Mouse (Mus musculus) frontal cortex, postnatal 10 days (tissue): ENCODE data around the gene Olfr92.
A peak's percentile ranks its signal among the peaks of the same experiment; 100 is the strongest.
"Not testable (repeated sequence)": the region's sequence is repeated elsewhere in the genome, so short reads cannot be mapped to it uniquely, and the experiment has no call there.

ENCODE experiments used
- DNase-seq, 2 experiments: peaks; one replicate each; pipeline ENCODE4 v3.0.0; 2022; ENCODE audit warnings: low spot score in 2 of 2, mixed read lengths in 1 of 2

Gene Olfr92

DNA sequence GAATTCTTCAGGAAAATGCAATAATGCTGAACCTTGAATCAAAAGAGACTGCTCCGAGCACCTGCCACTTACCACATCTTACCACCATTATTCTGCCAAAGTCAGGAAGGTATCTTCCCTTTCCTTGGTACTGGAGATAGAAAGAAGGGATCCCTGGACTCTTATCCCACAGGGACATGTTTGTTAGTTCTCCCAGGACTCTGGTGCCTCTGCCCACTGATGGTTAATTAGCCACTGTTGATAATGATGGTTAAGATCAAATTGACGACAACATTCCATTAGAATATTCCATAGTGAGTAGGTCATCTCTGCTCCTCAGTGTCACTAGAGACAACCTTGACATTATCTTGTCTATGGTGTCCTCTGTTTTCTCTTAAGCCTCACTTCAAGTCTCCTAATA is at the start of gene Olfr92:
TSS of gene Olfr92 (minus strand) at position 101 of the 400 bp plus-strand sequence.
- DNase-seq, result no peak

DNA sequence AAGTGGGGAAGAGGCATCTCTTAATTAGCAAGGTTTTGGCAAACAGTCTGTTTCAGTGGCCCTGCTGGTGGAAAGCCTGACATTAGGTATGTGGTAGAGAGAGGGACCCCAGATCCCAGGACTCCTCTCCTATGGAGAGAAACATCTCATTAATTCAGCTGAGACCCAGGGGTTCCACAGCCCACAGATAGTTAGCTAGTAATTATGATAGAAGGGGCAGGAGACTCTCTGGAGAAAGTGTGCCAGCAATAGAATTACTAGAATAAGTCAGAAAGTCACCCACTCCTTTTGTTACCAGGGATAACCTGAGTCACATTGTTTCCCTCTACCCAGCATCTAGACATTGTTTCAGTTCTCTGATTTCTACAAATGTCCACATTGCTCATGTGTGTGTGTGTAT is 41.5 kb upstream of the Olfr92 start, which contains the start of gene Olfr93:
TSS of gene Olfr93 (minus strand) at position 101 of the 400 bp plus-strand sequence.
- no peak for DNase-seq

DNA sequence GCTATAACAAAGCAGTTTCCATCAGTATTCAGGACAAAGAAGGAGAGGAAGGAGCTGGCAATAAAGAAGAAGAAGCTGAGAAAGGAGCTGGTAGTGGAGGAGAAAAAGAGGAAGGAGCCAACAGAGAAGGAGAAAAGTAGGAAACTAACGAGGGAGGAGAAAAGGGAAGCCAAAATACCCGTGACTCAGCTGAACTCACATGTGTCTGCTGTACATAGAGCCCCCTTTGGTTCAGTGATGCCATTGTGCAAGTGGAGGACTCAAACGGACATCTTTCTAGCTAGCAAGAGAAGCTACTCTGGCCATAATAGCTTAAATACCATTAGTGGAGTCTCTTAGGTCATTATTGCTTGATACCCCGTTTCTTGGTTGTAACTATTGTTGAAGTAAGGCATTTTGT is 11.5 kb upstream of the Olfr92 start:
- not testable (repeated sequence) for DNase-seq

DNA sequence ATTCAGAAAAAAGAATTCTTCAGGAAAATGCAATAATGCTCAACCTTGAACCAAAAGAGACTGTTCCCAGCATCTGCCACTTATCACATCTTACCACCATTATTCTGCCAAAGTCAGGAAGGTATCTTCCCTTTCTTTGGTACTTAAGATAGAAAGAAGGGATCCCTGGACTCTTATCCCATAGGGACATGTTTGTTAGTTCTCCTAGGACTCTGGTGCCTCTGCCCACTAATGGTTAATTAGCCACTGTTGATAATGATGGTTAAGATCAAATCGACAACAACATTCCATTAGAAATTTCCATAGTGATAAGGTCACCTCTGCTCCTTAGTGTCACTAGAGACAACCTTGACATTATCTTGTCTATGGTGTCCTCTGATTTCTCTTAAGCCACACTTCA is 21.7 kb downstream of the Olfr92 start, which contains the start of gene Olfr91:
TSS of gene Olfr91 (minus strand) at position 101 of the 400 bp plus-strand sequence.
- DNase-seq, result no peak

DNA sequence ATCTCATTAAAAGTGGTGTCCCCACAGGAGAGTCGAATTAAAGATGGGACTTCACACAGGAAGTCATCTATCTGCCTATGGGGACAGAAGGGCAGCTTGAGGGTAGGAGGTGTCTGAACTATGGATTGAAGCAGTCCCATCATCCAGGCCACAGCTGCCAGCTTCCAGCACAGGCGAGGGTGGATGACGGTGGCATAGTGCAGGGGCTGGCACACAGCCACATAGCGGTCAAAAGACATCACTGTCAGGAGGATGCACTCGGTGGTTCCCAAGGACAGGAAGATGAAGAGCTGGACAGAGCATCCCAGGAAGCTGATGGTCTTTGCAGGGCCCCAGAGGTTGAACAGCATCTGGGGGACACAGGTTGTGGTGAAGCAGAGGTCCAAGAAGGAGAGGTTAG is 26.6 kb downstream of the Olfr92 start:
- no peak for DNase-seq

DNA sequence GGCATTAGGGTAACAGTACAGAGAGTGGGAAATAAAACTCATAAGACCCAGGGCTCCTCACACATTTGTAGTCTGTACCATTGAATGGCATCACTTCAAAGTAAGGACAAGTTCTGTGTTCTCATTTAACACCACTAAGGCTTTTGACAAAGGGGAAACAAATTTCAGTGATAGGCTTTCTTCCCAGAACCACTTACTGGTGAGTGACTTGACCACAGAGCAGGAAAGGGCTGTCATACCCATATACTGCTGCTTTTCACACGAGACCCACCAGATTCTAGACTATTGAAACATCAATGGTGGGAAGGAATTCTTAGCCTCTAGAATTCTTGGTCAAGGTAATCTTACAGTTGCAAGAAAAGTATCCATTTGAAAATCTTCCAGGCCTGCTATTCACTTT is 27.7 kb downstream of the Olfr92 start:
- DNase-seq, result no peak

DNA sequence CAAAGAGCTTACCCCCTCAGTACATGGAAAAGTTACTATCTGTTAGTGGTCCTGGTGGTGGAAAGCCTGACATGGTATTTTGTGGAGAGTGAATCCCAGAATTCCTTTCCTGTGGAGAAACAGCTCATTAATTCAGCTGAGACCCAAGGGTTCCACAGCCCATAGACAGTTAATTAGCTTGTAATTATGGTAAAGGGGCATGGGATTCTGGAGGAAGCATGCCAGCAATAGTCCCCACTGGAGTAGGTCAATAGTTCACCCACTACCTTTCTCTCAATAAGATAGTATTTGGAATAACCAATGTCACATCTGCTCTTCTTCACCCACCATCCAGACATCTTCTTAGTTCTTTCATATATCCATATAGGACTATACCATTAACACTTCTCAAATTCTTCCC is 31.5 kb downstream of the Olfr92 start, which contains the start of gene Olfr90:
TSS of gene Olfr90 (minus strand) at position 101 of the 400 bp plus-strand sequence.
- no peak for DNase-seq

DNA sequence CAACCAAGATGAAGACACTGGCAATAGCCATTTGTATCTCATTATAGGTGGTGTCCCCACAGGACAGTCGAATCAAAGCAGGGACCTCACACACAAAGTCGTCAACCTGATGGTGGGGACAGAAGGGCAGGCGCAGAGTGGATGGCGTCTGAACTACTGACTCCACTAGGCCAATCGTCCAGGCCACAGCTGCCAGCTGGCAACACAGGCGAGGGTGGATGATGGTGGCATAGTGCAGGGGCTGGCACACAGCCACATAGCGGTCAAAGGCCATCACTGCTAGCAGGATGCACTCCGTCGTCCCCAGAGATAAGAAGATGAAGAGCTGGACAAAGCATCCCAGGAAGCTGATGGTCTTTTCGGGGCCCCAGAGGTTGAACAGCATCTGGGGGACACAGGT is 34.3 kb downstream of the Olfr92 start:
- no peak for DNase-seq

DNA sequence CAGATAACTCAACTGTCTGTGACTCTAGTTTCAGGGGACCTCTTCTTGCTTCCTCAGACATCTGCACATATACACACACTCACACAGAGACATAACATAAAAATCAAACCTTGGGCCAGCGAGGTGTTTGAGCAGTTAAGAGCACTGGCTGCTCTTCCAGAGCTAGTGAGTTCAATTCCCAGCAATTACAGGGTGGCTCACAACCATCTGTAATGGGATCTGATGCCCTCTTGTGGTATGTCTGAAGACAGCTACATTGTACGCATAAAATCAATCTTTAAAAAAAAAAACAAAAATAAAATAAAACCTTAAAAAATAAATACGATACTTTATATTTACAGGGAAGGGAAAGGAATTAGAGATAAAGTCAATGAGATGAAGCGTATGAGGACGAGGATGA is 35.3 kb downstream of the Olfr92 start:
- no peak for DNase-seq

DNA sequence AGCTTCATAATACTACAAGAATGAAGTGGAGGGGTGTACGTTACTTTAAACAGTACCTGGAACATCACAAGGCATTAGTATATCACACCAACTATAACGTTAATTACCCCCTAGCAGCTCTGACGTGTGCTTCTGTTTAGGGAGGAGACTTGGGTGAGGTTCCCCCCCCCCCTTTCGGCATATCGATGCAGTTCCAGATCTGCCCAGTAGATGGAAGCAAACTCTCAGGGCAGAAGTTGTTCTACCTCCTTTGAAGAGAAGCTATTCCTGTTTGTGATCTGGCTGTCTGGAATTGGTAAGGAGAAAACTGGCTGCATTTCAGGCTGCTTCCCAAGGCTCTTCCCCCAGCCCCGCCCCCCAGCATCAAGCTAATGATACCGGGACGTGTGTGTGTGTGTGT is 36.6 kb downstream of the Olfr92 start:
- DNase-seq, result peak in 1 of 2 experiments; percentile 27

DNA sequence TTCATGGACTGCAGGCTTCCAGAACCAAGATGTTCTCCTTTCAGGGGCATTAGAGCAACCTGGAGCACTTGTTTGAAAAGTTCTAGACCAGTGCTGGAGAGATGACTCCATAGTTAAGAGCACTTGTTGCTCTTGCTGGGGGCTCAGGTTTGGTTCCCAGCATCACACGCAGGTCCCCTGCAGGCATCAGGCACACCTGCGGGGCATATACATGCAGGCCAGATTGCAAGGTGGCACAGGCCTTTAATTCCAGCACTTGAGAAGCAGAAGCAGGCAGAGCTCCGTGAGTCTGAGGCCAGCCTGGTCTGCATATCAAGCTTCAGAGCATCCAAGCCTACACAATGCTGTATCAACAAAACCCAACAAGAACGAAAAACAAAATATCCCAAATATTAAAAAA is 38.2 kb downstream of the Olfr92 start:
- DNase-seq, result no peak

DNA sequence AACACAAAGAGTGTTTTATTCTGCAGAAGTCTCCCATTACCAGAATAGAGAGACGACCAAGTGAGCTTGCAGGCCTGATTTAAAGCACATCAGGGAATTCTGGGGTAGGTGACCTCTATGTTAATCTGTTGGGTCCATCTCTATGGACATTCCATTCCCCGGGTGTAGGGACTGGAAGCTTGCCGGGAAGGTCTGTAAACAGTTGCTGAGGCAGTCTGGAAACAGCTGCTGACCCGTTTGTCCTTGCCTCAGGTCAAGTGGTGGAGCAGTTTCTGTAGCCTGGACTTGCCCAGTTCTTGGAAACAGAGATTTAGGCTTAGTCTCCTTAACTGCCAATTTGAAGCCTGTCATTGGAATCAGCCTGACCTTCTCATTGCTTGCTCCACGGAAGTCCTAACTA is 39.8 kb downstream of the Olfr92 start:
- DNase-seq, result no peak

DNA sequence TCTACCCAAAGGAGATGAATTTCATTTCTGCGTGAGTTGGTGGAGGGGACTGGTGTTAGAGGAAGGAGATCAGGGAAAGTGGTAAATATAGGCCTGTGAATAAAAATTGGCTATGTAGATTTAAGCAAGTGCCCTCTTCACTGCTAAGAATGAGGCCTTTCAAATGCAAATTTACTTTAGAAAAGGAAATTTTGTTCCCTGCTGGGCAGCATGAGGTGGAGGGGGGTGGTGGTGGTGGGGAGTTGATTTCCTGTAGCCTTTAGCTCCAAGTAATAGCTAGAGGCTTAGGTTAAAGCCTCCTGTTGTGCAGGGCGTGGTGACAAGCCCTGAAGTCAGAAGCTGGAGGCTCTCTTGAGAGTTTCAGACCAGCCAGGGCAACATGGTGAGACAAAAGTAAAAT is 40.9 kb downstream of the Olfr92 start:
- DNase-seq, result peak; percentile 7 to 12

DNA sequence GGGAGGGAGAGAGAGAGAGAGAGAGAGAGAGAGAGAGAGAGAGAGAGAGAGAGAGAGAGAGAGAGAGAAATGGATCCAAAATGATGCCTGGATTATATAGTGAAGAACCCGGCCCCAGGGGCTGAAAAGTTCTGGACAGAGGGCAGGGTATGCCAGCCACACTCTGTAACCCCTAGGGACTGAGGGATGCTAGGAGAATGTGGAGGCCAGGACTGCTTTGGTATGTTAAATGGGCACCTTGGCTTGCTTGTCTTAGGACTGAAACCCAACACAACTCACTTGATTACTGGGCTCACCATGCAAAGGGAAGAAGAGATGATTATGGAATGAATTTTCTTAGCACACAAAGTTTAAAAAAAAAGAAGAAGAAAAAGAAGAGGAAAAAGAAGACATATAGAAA is 41.7 kb downstream of the Olfr92 start:
- DNase-seq, result peak in 1 of 2 experiments; percentile 9

DNA sequence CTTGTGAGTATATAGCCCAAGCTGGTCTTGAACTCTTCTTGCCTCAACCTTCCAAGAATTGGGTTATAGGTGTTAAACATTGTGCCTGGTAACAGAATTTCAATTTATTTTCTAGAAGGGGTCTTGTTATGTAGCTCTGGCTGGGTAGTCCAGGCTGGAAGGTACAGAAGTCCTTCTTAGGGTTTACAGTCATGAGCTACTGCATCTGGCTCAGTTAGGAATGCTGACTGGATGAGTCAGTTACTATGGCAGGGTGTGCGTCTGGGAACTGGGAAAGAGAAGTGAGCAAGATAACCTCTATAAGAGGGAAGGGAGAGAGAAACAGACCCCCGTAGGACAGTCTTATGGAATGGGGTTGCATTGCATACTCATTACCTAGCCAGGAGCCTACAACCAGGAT is 44.1 kb downstream of the Olfr92 start:
- peak in 1 of 2 experiments; percentile 4 for DNase-seq

DNA sequence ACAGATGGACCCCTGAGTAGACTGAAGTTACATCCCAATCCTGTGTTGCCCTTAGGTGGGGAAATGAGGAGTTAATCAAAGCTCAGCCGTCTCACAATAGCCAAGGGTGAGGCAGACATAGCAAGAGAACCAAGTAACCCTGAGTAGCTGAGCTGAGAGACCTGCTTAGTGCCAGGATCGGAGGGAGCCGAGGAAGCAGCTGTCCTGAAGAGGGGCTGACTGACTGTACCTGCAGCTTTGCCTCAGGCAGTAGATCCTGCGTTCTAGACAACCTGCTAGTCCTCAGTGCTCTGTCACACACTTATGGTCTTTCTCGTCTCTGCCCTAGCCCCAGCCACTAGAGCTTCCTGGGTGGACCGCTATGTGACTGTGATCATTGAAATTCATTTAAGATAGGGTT is 44.7 kb downstream of the Olfr92 start:
- DNase-seq, result peak in 1 of 2 experiments; percentile 7

DNA sequence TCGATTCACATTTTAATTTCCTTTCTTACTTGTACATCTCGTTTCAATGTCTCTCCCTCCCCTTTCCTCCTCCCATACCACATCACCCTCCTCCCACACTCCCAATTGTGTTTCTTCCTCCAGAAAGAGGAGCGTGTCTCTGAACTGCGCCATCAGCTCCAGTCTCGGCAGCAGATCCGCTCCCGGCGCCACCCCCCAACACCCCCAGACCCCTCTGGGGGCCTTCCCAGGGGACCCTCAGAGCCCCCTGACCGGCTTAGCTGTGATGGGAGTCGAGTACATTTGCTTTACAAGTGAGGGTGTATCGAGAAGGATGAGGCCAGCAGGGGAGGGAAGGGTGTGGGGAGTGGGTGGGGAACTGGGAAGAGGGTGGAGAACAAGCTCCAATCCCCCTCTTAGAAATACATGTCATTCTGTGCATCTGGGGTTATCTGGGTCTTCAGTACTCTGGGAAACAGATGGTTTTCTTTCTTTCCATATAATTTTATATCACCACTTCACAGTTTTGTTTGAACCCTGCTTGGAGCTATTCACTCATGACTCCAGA is 47.1 kb downstream of the Olfr92 start:
- peak; percentile 14 to 25 for DNase-seq

DNA sequence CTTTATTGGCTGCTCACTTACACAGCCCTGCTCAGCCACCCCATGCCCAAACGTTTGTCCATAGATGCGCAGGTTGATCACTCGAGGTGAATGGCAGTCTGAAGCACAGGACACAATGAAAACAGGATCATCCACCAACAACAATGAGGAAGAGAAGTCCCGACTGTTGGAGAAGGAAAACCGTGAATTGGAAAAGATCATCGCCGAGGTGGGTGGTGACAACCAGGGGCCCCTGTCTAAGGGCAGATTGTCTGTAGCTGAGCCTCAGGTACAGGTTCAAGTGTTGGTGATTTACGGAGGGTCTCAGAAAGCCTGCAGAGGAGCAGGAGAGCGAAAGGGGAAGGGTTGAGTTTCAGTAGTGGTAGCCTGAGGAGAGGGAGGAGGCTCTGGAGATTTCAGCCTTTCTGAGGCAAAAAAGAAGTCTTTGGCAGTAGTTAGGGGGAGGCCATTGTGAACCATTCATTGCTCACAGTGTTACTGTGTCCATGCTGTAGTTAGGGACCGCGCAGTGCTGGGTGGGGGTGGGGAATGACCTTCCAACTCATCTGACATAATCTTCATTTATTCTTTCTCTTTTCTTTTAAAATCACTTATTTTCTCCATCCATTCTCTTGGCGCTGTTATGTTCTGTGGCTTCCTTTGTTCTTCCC is 47.7 kb downstream of the Olfr92 start:
- DNase-seq, result peak in 1 of 2 experiments; percentile 7

DNA sequence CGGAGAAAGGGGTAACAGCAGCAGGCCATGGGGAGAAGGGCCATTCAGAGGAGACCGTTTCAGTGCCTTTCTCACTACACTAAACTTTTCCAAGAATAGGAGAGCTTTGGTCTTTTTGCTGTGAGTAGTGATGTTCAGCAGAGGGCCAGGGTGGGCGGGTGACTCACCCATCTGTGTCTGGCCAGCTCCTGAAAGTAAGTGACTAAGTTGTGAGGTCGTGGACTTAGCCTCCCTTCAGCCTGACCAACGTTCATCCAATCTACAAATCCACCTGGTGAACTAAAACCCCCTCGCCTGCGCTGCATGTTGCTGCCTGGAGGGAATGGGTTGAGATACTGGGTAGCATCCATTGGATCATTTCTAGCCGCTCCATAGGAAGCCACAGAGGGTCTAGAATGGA is 49.8 kb downstream of the Olfr92 start:
- peak; percentile 4 to 5 for DNase-seq

DNA sequence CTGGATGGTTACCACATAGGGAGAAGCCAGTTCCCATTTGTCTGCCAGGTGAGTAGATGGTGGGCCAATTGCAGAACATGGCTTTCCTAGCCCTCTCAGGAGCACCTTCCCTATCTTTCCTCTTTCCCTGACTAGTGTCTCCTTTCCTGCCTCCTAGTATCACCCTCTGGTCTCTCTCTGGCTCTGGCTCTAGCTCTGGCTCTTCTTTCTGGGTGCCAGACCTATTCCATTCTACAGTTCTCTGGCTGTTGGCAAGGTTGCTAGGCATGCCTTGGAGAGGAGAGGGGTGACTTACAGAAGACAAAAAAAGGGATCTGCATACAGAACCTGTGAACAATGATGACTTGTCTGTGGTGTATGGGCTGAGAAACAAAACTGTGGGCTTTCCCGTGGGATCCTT is 52.0 kb downstream of the Olfr92 start:
- no peak for DNase-seq

DNA sequence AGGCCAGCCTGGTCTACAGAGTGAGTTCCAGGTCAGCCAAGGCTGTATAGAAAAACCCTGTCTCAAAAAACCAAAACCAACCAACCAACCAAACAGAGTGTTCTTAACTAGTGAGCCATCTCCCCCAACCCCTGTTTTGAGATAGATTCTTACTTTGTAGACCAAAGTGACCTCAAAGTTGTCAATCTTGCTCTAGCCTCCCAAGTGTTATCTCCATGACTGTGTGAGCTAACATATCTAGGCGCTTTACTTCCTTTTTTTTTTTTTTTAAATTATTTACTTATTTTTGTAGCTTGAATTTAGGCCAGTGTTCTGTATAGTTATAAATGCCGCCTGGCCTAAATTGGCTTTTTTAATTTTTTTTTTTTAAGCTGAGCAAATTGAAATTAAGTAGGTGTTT is 53.9 kb downstream of the Olfr92 start:
- DNase-seq, result no peak

DNA sequence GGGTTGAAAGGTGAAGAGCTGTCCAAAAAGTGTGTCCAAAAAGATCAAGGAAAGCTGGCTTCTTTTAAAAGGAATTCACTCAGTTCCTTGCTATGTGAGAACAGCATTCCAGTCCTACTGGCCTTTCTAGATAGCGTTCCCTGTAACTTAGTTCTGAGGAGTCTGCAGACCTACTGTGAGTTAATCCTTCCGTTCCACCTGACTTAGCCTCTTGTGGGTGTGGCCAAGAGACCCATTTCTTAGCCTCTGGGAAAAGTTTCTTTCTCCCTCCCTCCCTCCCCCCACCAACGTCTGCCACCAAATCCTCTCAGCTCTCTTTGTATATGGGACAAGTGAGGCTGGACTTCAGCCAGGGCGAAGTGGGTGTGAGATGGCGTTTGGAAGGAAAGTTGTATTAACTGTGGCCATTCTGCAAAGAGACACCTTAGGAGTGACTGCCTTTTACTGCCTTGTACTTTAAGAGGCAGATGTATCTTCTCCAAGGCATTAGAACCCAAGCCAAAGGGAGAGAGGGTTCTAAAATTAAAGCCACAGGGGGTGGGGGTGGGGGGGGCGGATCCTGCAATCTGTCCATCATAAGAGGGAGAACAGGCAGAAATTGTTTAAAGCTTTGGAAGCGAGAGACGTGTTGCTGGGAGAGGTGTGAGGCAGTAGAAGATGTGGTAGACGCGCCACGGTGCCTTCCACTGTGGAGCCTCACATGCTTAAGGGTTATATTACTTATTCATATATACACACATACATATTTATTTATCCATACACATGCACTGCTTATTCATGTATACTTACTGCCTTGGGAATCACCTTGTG is 56.0 kb downstream of the Olfr92 start:
- no peak for DNase-seq

DNA sequence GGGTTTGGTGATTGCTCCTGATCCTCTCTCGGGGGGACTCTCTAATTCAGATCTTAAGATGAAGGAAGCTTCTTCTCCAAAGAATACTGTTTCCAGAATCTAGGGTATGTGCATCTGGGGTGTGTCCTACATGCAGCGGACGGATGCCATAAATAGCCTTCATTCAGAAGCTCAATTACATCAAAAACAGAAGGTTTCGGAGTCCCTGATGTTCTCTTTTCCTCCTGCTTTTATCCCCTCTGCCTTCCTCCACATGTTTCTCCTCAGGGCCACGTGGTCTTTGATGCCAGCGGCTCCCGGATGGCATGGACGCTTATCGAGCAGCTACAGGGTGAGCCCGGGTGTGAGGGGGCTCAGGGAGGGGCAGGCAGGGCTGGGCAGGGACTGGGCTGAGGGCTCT is 56.8 kb downstream of the Olfr92 start:
- no peak for DNase-seq
